Comparison of ENCODE assay signal across 8 mouse cellular contexts in the genomic region with DNA sequence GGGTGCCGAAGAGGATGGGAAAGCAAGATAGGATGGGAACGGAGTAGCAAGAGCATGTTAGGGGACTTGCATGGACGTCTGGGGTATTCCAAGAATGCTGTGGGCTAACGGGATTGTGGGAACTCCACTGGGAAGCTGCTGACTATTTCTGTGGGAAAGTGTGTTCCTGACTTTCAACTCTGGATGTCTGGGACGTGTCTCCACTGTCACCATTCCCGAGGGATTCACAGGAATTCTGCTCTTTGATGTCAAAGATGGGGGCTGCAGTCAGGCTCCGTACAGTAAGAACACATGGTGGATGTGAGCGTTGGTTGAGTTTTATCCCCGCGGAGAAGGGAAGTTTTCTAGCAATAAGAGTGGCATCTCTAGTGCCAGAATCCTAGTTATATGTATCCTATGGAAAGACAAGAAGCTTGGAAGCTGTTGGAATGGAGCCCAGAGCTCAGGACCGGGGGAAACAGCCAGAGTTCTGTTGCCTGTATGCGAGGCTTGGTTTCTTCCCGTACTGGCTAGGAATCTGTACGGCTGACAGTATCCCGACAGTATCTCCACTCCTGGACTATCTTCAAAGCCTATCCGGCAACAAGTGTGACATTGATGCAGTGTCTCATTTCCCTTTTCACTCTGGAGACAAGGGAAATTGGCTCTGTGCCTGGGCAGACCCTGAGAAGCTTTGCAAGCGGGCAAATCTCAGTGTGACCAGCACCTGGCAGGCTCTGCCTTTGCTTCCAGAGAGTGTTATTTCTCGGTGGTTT. TPM values are rescaled to one million over a fixed set of nuclear protein-coding genes. Genes with fewer than 3 reads are reported as not detected.
A peak's percentile ranks its signal among the peaks of the same experiment; 100 is the strongest.
DNase-seq lines count a peak whose midpoint lies in the region; ATAC-seq and TF ChIP-seq lines count a peak whose summit lies in the region.

No protein-coding gene starts in this region.

- DNase-seq in hindbrain, embryonic 10.5 days (ENCODE audit: low spot score): no peak
- peak; percentile 49 for DNase-seq in adrenal gland, postnatal 25 days
- DNase-seq in kidney, postnatal 14 days: peak; percentile 81
- DNase-seq in stomach, postnatal 0 days (ENCODE audit: low spot score): no peak
- no peak for DNase-seq in layer of hippocampus, adult 9-11 months
- no peak for DNase-seq in urinary bladder, adult 18-20 months (ENCODE audit: low spot score in 2 of 2)

- H3K4me2 ChIP-seq in hindbrain, embryonic 13.5 days: peak overlapping the region; percentile 17; the same call in 1 of the 2 replicates
- H3K4me2 ChIP-seq in heart, embryonic 12.5 days: peak overlapping the region; percentile 67
- H3K4me2 ChIP-seq in stomach, postnatal 0 days (replicated peaks; ENCODE audit: low read depth): peak overlapping the region; percentile 34

- H3K9ac ChIP-seq in hindbrain, embryonic 13.5 days: no peak overlapping the region
- H3K9ac ChIP-seq in heart, embryonic 12.5 days: no peak overlapping the region
- no peak overlapping the region for H3K9ac ChIP-seq in stomach, postnatal 0 days (ENCODE audit: low read length)

- no peak overlapping the region for H3K4me3 ChIP-seq in hindbrain, embryonic 13.5 days
- H3K4me3 ChIP-seq in hindbrain, embryonic 10.5 days: no peak overlapping the region
- H3K4me3 ChIP-seq in heart, embryonic 12.5 days: peak overlapping the region; percentile 27
- no peak overlapping the region for H3K4me3 ChIP-seq in stomach, postnatal 0 days (ENCODE audit: low read depth, low read length)

- no peak for TF ChIP-seq CTCF in stomach, postnatal 0 days (IDR thresholded peaks at IDR 0.05; ENCODE audit: low read depth)

- H3K27ac ChIP-seq in hindbrain, embryonic 13.5 days: peak overlapping the region; percentile 62
- no peak overlapping the region for H3K27ac ChIP-seq in hindbrain, embryonic 10.5 days
- peak overlapping the region; percentile 82 for H3K27ac ChIP-seq in heart, embryonic 12.5 days (ENCODE audit: poor library complexity, severe bottlenecking)
- no peak overlapping the region for H3K27ac ChIP-seq in stomach, postnatal 0 days (replicated peaks)

- no peaks in the 10 kb centered on the region for H3K36me3 ChIP-seq in hindbrain, embryonic 13.5 days
- H3K36me3 ChIP-seq in hindbrain, embryonic 10.5 days: no peaks in the 10 kb centered on the region
- H3K36me3 ChIP-seq in heart, embryonic 12.5 days: no peaks in the 10 kb centered on the region
- H3K36me3 ChIP-seq in stomach, postnatal 0 days (ENCODE audit: control insufficient read depth, insufficient read depth, low read length): no peaks in the 10 kb centered on the region

- no peaks in the 10 kb centered on the region for H3K27me3 ChIP-seq in hindbrain, embryonic 13.5 days
- no peaks in the 10 kb centered on the region for H3K27me3 ChIP-seq in hindbrain, embryonic 10.5 days (ENCODE audit: insufficient read depth, poor library complexity, severe bottlenecking)
- H3K27me3 ChIP-seq in heart, embryonic 12.5 days (replicated peaks): no peaks in the 10 kb centered on the region
- H3K27me3 ChIP-seq in stomach, postnatal 0 days (ENCODE audit: control insufficient read depth, insufficient read depth, low read length): no peaks in the 10 kb centered on the region

- 47% methylated on average over 18 of the region's 18 CpGs for WGBS in hindbrain, embryonic 13.5 days
- WGBS in hindbrain, embryonic 10.5 days: 75% methylated on average over 18 of the region's 18 CpGs
- WGBS in heart, embryonic 12.5 days: 11% methylated on average over 18 of the region's 18 CpGs
- WGBS in stomach, postnatal 0 days: 26% methylated on average over 18 of the region's 18 CpGs

- no peak for TF ChIP-seq EP300 in stomach, postnatal 0 days (optimal IDR thresholded peaks at IDR 0.05)

- peaks cover 20% of the 10 kb centered on the region for H3K4me1 ChIP-seq in hindbrain, embryonic 13.5 days (replicated peaks)
- 0 out of 2 replicates have a peak, but pooled peaks cover 6% of the 10 kb centered on the region for H3K4me1 ChIP-seq in hindbrain, embryonic 10.5 days (replicated peaks)
- peaks cover 39% of the 10 kb centered on the region for H3K4me1 ChIP-seq in heart, embryonic 12.5 days (replicated peaks)
- no peaks in the 10 kb centered on the region for H3K4me1 ChIP-seq in stomach, postnatal 0 days (replicated peaks; ENCODE audit: control insufficient read depth, insufficient read depth)

- ATAC-seq in hindbrain, embryonic 13.5 days (ENCODE audit: low FRiP score): peak; percentile 77
- ATAC-seq in heart, embryonic 12.5 days (ENCODE audit: insufficient number of reproducible peaks, low FRiP score): peak; percentile 75
- no peak for ATAC-seq in stomach, postnatal 0 days (ENCODE audit: low FRiP score, low TSS enrichment)

- peaks cover 5% of the 10 kb centered on the region; the same call in 1 of the 2 replicates for H3K9me3 ChIP-seq in hindbrain, embryonic 13.5 days
- 0 out of 2 replicates have a peak, but pooled peaks cover 7% of the 10 kb centered on the region for H3K9me3 ChIP-seq in hindbrain, embryonic 10.5 days
- peaks cover 9% of the 10 kb centered on the region for H3K9me3 ChIP-seq in heart, embryonic 12.5 days (replicated peaks)
- no peaks in the 10 kb centered on the region for H3K9me3 ChIP-seq in stomach, postnatal 0 days (ENCODE audit: control insufficient read depth, low read length)

RNA-seq across cellular contexts. Expression of a gene that starts 44.2 kb away (rescaled TPM):
- 8.9 and 9.3 TPM in 2 replicates for polyA plus RNA-seq in hindbrain, embryonic 13.5 days (2015; fragmentation: Nextera tagmentation; extraction: Ambion mirVana)
- polyA plus RNA-seq in hindbrain, embryonic 10.5 days (2016; fragmentation: Nextera tagmentation; extraction: Ambion mirVana): 8.0 and 9.4 TPM in 2 replicates
- 51.2 and 61.4 TPM in 2 replicates for total RNA-seq in adrenal gland, postnatal 25 days (2021)
- polyA plus RNA-seq in heart, embryonic 12.5 days (2016; fragmentation: Nextera tagmentation; extraction: Ambion mirVana): 10.8 and 12.8 TPM in 2 replicates
- 7.3 and 8.0 TPM in 2 replicates for polyA plus RNA-seq in stomach, postnatal 0 days (2015; fragmentation: Nextera tagmentation; extraction: Ambion mirVana)

Comparison
In these comparisons a context has a peak if more than half of its experiments do, and no peak if none do; other contexts are left out.
1. H3K27ac ChIP-seq: peak in hindbrain, embryonic 13.5 days (single experiment) and heart, embryonic 12.5 days (single experiment); none in hindbrain, embryonic 10.5 days (single experiment) and stomach, postnatal 0 days (single experiment).
2. H3K4me2 ChIP-seq: peak in every context shown above with its lines; median percentile 67 in heart, embryonic 12.5 days; 34 in stomach, postnatal 0 days; 17 in hindbrain, embryonic 13.5 days.
3. DNase-seq: peak in adrenal gland, postnatal 25 days (single experiment) and kidney, postnatal 14 days (single experiment); none in hindbrain, embryonic 10.5 days (single experiment), stomach, postnatal 0 days (single experiment), layer of hippocampus, adult 9-11 months (single experiment) and urinary bladder, adult 18-20 months (0 of 2).